Mouse (Mus musculus) hindbrain, embryonic 11.5 days (tissue): ENCODE data around the gene Phf13. TPM values are rescaled to one million over a fixed set of nuclear protein-coding genes. Genes with fewer than 3 reads are reported as not detected.

Experiments
- ATAC-seq: fragments of 200-750 bp; cut with Nextera tagmentation; 2 replicates; pipeline ENCODE4 v1.8.0; 2017; ENCODE audit warnings: mild to moderate bottlenecking, moderate TSS enrichment, moderate library complexity; ENCODE audit not compliant: low FRiP score
- DNase-seq: peaks from one replicate; pipeline ENCODE4 v3.0.0-alpha.2; 2015; ENCODE audit warnings: low spot score
- H3K27ac ChIP-seq: fragments of 300-500 bp; sonication (generic); 2 replicates; pipeline ENCODE4 v1.5.1; 2014; ENCODE audit warnings: mild to moderate bottlenecking, low read depth, low read length
- H3K27me3 ChIP-seq: fragments of 300-500 bp; sonication (generic); 2 replicates; pipeline ENCODE4 v1.6.1; 2014; ENCODE audit warnings: mild to moderate bottlenecking, low read length, moderate library complexity, mixed read lengths; ENCODE audit not compliant: control insufficient read depth, insufficient read depth
- H3K36me3 ChIP-seq: fragments of 300-500 bp; sonication (generic); 2 replicates; pipeline ENCODE4 v1.6.1; 2014; ENCODE audit warnings: mild to moderate bottlenecking, low read length, moderate library complexity, mixed read lengths; ENCODE audit not compliant: control insufficient read depth, insufficient read depth
- H3K4me1 ChIP-seq: fragments of 300-500 bp; sonication (generic); replicated peaks from 2 replicates; pipeline ENCODE4 v1.6.1; 2014; ENCODE audit warnings: low read length, mixed read lengths; ENCODE audit not compliant: control insufficient read depth, insufficient read depth
- H3K4me2 ChIP-seq: fragments of 300-500 bp; sonication (generic); replicated peaks from 2 replicates; pipeline ENCODE4 v1.6.1; 2014; ENCODE audit warnings: mild to moderate bottlenecking, low read depth, low read length
- H3K4me3 ChIP-seq: fragments of 300-500 bp; sonication (generic); 2 replicates; pipeline ENCODE4 v1.5.1; 2014; ENCODE audit warnings: low read depth, low read length
- H3K9ac ChIP-seq: fragments of 300-500 bp; sonication (generic); 2 replicates; pipeline ENCODE4 v1.6.1; 2014; ENCODE audit warnings: low read depth, low read length
- H3K9me3 ChIP-seq: fragments of 300-500 bp; sonication (generic); 2 replicates; pipeline ENCODE4 v1.6.1; 2016; ENCODE audit warnings: low read length; ENCODE audit not compliant: control insufficient read depth
- WGBS: fragments of 180-500 bp; shearing (Covaris S2); extraction: QIAGEN DNeasy Blood & Tissue Kit; methylation state at CpG from one replicate; pipeline ENCODE4 v1.1.7; 2014; 5-methylcytosine and 5-hydroxymethylcytosine counted together
- polyA plus RNA-seq: library from polyadenylated mRNA; unstranded; fragments of >200 nt; fragmentation: Nextera tagmentation; extraction: Ambion mirVana; gene quantifications from 2 replicates; pipeline ENCODE4 v1.2.1, GENCODE M21; 2014

The Phf13 gene
- polyA plus RNA-seq, 1 experiment from 2014 or later, result 15.2 TPM

DNA sequence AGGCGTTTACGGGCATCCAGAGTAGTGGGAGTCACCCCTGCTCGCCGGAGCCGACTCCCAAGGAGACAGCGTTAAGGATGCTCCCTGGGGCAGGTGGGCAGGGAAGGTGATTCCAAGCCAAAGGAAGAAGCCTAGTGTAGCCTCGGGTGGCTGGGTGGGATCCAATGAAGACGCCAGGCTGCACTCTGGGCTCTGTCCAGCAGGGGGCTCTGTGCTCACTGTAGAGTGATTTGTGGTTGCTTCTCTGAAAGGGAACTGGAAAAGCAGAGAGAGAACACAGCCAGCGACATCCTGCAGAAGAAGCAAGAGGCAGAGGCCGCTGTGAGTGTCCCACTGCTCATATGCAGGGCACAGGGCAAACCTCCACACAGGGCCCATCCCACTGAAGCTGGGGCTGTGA is 18.3 kb downstream of the Phf13 start:
- no peak overlapping the region for H3K4me3 ChIP-seq
- no peaks in the 10 kb centered on the region for H3K9me3 ChIP-seq
- no peak overlapping the region for H3K9ac ChIP-seq
- H3K4me1 ChIP-seq, result no peaks in the 10 kb centered on the region
- H3K27ac ChIP-seq, result no peak overlapping the region
- no peaks in the 10 kb centered on the region for H3K27me3 ChIP-seq
- DNase-seq (peak; percentile 94), ATAC-seq (no peak)
- WGBS, result 44% methylated on average over 10 of the region's 10 CpGs
- no peak overlapping the region for H3K4me2 ChIP-seq
- peaks cover 11% of the 10 kb centered on the region for H3K36me3 ChIP-seq

DNA sequence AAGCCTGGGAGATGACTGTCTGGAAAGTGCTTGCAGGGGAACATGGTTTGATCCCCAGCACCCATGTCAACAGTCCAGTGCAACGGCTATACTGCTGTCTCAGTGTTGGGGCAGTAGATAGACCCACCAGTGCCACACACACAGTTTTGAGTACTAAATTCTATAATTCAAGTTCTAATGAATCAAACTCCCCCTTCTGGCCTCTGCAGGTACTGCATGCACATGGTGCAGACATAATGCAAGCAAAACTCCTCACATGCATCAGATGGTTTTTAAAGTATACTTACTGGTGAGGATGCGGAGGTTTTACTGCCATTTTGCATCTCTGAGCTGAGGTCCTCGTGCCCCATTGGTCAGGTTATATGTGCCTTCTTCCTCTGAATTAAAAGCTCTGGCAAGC is 20.6 kb downstream of the Phf13 start:
- peak; percentile 53 for DNase-seq
- ATAC-seq, result no peak

DNA sequence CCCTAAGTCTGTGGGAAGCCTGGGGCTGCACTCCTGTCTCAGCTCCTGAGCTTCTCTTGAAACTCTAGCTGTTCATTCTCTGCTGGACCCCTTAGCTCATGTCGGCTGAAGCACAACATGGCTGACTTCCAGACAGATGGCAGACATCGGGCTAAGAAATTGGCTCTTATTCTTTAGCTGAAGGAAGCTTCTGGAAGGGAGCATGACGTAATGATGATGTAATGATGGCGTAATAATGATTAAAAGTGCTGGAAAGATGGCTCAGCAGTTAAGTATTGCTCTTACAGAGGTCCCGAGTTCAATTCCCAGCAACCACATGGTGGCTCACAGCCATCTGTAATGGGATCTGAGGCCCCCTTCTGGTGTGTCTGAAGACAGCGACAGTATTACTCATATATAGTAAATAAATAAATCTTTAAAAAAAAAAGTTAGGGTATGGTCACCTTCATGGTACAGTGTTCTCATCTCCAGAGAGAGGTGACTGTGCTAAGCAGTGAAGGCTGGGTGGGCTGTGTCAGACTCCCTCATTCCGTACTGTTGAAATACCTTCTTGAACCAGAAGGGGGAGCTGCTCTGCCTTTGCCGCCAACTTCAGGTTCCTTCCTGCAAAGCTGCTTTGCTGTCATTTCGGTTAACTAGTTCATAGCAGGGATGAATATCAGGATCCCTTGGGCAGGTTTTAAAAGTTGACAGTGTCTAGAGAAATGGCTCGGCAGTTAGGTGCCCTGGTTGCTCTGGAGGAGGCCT is 23.7 kb downstream of the Phf13 start:
- Histone ChIP-seq H3K27me3 (no peaks in the 10 kb centered on the region), H3K9ac (no peak overlapping the region), H3K27ac (no peak overlapping the region), H3K4me1 (no peaks in the 10 kb centered on the region), H3K4me3 (no peak overlapping the region), H3K4me2 (no peak overlapping the region), H3K36me3 (peaks cover 18% of the 10 kb centered on the region; the same call in 1 of the 2 replicates), H3K9me3 (no peaks in the 10 kb centered on the region)
- DNase-seq, result peak; percentile 74
- 73% methylated on average over 10 of the region's 10 CpGs for WGBS
- no peak for ATAC-seq

More for the DNA sequence above, 20.6 kb downstream of the Phf13 start:
- Histone ChIP-seq H3K27me3 (no peaks in the 10 kb centered on the region), H3K4me2 (no peak overlapping the region), H3K36me3 (peaks cover 14% of the 10 kb centered on the region), H3K9me3 (no peaks in the 10 kb centered on the region), H3K4me3 (no peak overlapping the region), H3K9ac (no peak overlapping the region), H3K4me1 (no peaks in the 10 kb centered on the region), H3K27ac (no peak overlapping the region)
- 93% methylated on average over 3 of the region's 3 CpGs for WGBS

DNA sequence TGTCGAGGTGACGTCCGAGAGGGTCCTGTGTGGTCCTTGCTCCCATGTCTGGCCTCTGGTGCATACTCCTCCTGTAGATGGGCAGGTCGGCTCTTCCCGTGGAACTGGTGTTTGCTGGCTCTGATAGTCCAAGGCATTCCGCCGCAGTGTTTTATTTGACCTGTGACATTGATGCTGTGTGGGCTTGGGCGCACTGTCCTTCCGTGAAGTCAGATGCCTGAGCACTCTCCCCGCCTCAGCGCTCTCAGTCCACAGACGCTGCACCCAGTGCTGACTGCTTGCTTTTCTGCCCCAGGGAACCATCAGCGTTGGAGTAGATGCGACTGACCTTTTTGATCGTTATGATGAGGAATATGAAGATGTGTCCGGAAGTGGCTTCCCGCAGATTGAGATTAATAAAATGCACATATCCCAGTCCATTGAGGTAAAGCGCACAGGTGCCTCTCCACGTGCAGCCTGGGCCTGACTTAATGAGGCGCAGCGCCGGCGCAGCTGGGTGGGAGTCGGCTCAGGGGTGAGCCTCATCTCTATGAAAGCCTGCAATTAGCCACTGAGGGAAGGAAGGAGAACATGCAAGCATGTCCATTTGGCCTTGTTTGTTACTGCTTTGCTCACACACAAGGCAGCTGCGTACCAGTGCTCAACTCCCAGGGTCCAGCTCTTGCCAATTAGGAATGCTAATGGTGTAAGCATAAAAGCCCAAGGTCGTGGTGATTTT is 27.7 kb downstream of the Phf13 start:
- ATAC-seq, result no peak
- 91% methylated on average over 26 of the region's 26 CpGs for WGBS
- Histone ChIP-seq H3K4me1 (no peaks in the 10 kb centered on the region), H3K9me3 (no peaks in the 10 kb centered on the region), H3K27ac (0 out of 2 replicates have a peak overlapping the region, but pooled peaks have one; percentile 36), H3K27me3 (no peaks in the 10 kb centered on the region), H3K4me2 (no peak overlapping the region), H3K36me3 (peaks cover 11% of the 10 kb centered on the region; the same call in 1 of the 2 replicates), H3K9ac (no peak overlapping the region), H3K4me3 (no peak overlapping the region)
- no peak for DNase-seq

DNA sequence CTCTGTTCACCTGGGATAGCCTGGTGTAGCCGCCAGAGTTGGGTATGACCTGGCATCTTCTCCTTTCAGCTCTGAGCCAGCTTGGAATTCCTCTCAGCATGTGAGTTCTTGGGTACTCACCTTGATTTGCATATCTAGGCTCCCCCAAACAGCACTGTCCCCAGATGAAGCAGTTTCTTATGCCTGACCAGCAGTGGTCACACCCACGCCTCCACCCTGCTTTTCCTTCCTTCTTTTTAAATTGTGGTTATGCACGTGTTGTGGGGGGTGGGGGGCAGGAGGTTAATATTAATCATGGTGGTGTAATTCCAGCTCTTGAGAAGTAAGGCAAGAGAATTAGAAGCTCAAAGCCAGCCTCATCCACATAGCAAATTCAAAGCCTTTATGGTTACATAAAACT is 33.2 kb downstream of the Phf13 start:
- H3K27ac ChIP-seq, result no peak overlapping the region
- no peaks in the 10 kb centered on the region for H3K27me3 ChIP-seq
- H3K9ac ChIP-seq, result no peak overlapping the region
- H3K4me1 ChIP-seq, result no peaks in the 10 kb centered on the region
- H3K36me3 ChIP-seq, result peaks cover 8% of the 10 kb centered on the region
- H3K4me2 ChIP-seq, result no peak overlapping the region
- no peaks in the 10 kb centered on the region for H3K9me3 ChIP-seq
- WGBS, result 87% methylated on average over 3 of the region's 3 CpGs
- DNase-seq (no peak), ATAC-seq (no peak)
- H3K4me3 ChIP-seq, result no peak overlapping the region

DNA sequence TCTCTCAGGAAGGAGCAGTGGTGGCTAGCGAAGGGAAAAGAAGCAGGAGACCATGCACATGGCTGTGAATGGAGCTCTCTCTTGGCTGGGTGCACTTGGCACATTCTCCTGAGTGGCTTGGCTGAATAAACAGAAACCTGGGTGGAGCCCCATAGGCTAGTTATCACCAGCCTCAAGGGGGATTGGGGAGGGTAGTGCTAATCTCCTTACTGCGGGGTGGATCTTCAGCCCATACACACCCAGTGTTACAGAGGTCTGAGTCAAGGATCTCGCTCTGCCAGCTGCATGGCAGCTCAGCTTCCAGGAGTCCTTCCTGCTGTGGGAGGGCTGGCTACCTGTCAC is 35.6 kb downstream of the Phf13 start:
- Histone ChIP-seq H3K27me3 (no peaks in the 10 kb centered on the region), H3K4me1 (no peaks in the 10 kb centered on the region), H3K4me3 (no peak overlapping the region), H3K9ac (no peak overlapping the region), H3K36me3 (peaks cover 8% of the 10 kb centered on the region), H3K9me3 (no peaks in the 10 kb centered on the region), H3K27ac (no peak overlapping the region), H3K4me2 (no peak overlapping the region)
- WGBS, result 92% methylated on average over 3 of the region's 3 CpGs
- ATAC-seq (no peak), DNase-seq (no peak)

DNA sequence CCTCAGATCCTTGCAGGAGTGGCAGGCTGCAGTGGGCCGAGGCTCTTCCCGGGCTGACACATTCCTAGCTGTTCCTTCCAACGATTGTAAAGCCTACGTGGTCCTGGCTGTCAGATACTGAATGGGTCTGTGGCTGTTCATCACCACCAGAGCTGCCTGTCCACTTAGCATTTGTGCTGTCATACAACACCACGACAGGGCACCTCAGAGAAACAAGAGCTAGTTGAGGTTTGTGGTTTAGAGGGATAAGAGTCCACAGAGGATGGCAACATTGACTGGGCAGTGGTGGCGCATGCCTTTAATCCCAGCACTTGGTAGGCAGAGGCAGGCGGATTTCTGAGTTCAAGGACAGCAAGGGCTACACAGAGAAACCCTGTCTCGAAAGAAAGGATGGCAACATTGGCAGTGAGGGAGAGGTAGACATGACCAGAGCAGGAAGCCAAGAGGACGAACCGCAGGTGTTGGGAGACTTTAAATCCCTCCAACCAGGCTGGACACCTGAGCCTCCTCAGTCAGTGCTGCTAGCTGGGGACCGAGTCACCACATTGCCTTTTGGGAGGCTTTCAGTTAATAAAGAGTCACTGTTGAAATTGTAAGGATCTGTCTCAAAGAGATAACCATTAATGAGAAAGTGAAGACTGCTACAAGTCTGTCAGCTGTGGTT is 36.1 kb downstream of the Phf13 start:
- peaks cover 8% of the 10 kb centered on the region for H3K36me3 ChIP-seq
- WGBS, result 91% methylated on average over 11 of the region's 11 CpGs
- H3K9ac ChIP-seq, result no peak overlapping the region
- no peaks in the 10 kb centered on the region for H3K4me1 ChIP-seq
- no peak for ATAC-seq
- H3K4me2 ChIP-seq, result no peak overlapping the region
- no peak overlapping the region for H3K4me3 ChIP-seq
- no peaks in the 10 kb centered on the region for H3K9me3 ChIP-seq
- DNase-seq, result no peak
- no peaks in the 10 kb centered on the region for H3K27me3 ChIP-seq
- H3K27ac ChIP-seq, result no peak overlapping the region

DNA sequence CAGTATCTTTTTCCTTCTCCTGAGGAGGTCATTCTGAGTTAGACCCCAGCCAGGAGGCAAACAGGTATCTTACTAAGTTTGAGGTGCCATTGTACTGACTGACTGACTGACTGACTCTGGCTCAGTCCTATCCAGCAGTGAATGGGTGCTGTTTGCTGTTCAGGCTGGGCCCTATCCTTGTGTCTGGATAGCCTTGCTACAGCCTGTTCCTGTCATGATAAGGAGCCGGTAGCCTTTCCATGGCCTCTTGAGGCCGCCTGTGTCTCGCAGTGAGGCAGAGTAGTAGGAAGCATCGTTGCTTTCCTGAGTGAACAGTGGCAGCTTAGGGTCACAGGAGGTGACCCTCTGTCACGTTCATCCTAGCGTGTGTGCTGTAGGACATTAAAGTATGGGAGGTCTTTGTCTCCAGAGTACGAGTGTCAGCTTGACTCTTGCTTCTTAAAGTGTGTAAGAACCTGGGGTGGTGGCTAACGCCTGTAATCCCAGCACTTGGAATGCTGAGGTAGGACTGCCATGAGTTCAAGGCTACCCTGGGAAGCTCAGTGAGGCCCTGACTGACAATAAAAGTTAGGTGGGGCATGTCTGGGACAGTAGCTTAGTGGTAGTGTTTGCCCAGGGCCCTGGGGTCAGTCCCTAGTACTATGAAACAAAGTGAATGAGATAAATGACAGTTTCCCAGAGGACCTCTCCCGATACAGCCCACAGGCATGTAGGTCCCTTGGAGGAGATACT is 38.3 kb downstream of the Phf13 start:
- no peaks in the 10 kb centered on the region for H3K9me3 ChIP-seq
- H3K4me2 ChIP-seq, result no peak overlapping the region
- DNase-seq (no peak), ATAC-seq (no peak)
- H3K4me1 ChIP-seq, result no peaks in the 10 kb centered on the region
- no peak overlapping the region for H3K9ac ChIP-seq
- H3K4me3 ChIP-seq, result no peak overlapping the region
- no peak overlapping the region for H3K27ac ChIP-seq
- H3K27me3 ChIP-seq, result no peaks in the 10 kb centered on the region
- 89% methylated on average over 9 of the region's 9 CpGs for WGBS
- peaks cover 9% of the 10 kb centered on the region; the same call in 1 of the 2 replicates for H3K36me3 ChIP-seq
